ENCODE assay signal across 8 mouse cellular contexts in the genomic region with DNA sequence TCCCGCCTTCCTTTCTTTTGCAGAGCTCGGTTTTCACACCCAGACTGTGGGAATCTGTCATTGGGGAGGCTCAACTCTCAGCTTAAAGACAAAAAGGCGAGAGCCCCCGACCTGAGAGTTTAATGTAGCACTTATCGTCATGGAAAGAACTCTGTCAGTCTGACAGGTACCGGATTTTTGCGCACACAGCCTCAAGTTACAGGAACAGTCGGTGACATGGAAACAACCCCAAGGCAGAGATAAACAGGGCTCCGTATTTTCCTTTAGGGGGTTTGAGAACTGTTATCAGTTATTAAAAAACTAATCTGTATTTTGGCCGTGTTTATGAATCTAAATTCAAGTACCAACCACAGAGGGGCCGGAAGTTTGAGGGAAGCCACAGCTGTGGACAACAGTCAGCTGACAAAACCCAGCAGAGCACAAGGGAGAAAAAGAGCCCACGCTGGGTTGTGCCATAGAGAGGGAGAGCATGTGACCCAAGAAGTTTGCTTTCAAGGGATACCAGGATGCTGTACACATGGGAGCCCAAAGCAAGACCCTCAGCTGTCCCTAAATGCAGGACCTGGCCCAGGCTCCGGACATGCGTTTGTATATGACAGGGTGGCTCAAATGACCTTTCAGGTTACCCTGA. TPM values are rescaled to one million over a fixed set of nuclear protein-coding genes. Genes with fewer than 3 reads are reported as not detected.
DNase-seq lines count a peak whose midpoint lies in the region; ATAC-seq lines count a peak whose summit lies in the region.
"Had no signal": no experiment of that assay in that cellular context is flagged by ENCODE, and none has a peak within 500 bp of the region (broad histone marks: within the 10 kb centered on the region; RNA-seq: fewer than 3 reads in every experiment).

No protein-coding gene starts in this region.

- H3K27ac ChIP-seq in forebrain, embryonic 13.5 days, result peak overlapping the region; percentile 19; the same call in 1 of the 2 replicates

- H3K9me3 ChIP-seq in forebrain, embryonic 13.5 days (replicated peaks), result no peaks in the 10 kb centered on the region

- DNase-seq in thymus, postnatal 0 days (ENCODE audit: low spot score), result peak; percentile 30
- no peak for DNase-seq in thymus, postnatal 10 days (ENCODE audit: low spot score in 2 of 2)
- DNase-seq in kidney, postnatal 25 days, result peak; percentile 40 to 52
- DNase-seq in ovary, adult 18-20 months (ENCODE audit: low spot score), result no peak
- DNase-seq in testis, postnatal 14 days (ENCODE audit: low spot score), result no peak

- peaks cover 15% of the 10 kb centered on the region for H3K4me1 ChIP-seq in forebrain, embryonic 13.5 days

- H3K36me3 ChIP-seq in forebrain, embryonic 13.5 days (ENCODE audit: poor library complexity, severe bottlenecking), result no peaks in the 10 kb centered on the region

- peak overlapping the region; percentile 58 for H3K9ac ChIP-seq in forebrain, embryonic 13.5 days

- H3K4me2 ChIP-seq in forebrain, embryonic 13.5 days, result peak overlapping the region; percentile 82

- WGBS in forebrain, embryonic 13.5 days, result 30% methylated on average over 14 of the region's 14 CpGs

- H3K27me3 ChIP-seq in forebrain, embryonic 13.5 days, result no peaks in the 10 kb centered on the region

- H3K4me3 ChIP-seq in forebrain, embryonic 13.5 days, result peak overlapping the region; percentile 42

- peak; percentile 17; the same call in 1 of the 2 replicates for ATAC-seq in forebrain, embryonic 13.5 days
- peak; percentile 5; the same call in 1 of the 2 replicates for ATAC-seq in megakaryocyte-erythroid progenitor cell, adult 5-6 weeks (replicated peaks; ENCODE audit: low FRiP score, low TSS enrichment, poor library complexity, severe bottlenecking)

RNA-seq across cellular contexts. Expression of a gene that starts 0.5 kb away (rescaled TPM):
- 31.5 and 32.9 TPM in 2 replicates for polyA plus RNA-seq in thymus, postnatal 0 days (2015; fragmentation: Nextera tagmentation; extraction: Ambion mirVana)
- polyA plus RNA-seq in forebrain, embryonic 13.5 days (2015; fragmentation: Nextera tagmentation; extraction: Ambion mirVana), result 27.5 and 28.4 TPM in 2 replicates
- total RNA-seq in megakaryocyte-erythroid progenitor cell, adult 5-6 weeks (2014; fragmentation: Nextera tagmentation), result 9.1 and 18.8 TPM in 2 replicates
- total RNA-seq in megakaryocyte-erythroid progenitor cell, adult 5-6 weeks (2017), result 8.4 and 14.7 TPM in 2 replicates

RNA-seq across cellular contexts. Expression of a gene that starts 26.4 kb away (rescaled TPM):
- 10.8 and 11.6 TPM in 2 replicates for polyA plus RNA-seq in thymus, postnatal 0 days (2015; fragmentation: Nextera tagmentation; extraction: Ambion mirVana)
- polyA plus RNA-seq in forebrain, embryonic 13.5 days (2015; fragmentation: Nextera tagmentation; extraction: Ambion mirVana), result 10.8 and 11.4 TPM in 2 replicates
- 2.8 and 3.6 TPM in 2 replicates for total RNA-seq in megakaryocyte-erythroid progenitor cell, adult 5-6 weeks (2014; fragmentation: Nextera tagmentation)
- total RNA-seq in megakaryocyte-erythroid progenitor cell, adult 5-6 weeks (2017), result 1.7 and 2.9 TPM in 2 replicates

RNA-seq across cellular contexts. Expression of a gene that starts 32.1 kb away (rescaled TPM):
- polyA plus RNA-seq in thymus, postnatal 0 days (2015; fragmentation: Nextera tagmentation; extraction: Ambion mirVana), result 25.3 and 26.8 TPM in 2 replicates
- polyA plus RNA-seq in forebrain, embryonic 13.5 days (2015; fragmentation: Nextera tagmentation; extraction: Ambion mirVana), result 2.8 and 3.6 TPM in 2 replicates
- not detected in 2 replicates for total RNA-seq in megakaryocyte-erythroid progenitor cell, adult 5-6 weeks (2014; fragmentation: Nextera tagmentation)
- 1.5 and 2.6 TPM in 2 replicates for total RNA-seq in megakaryocyte-erythroid progenitor cell, adult 5-6 weeks (2017)

RNA-seq across cellular contexts. Expression of a gene that starts 49.2 kb away (rescaled TPM):
- polyA plus RNA-seq in thymus, postnatal 0 days (2015; fragmentation: Nextera tagmentation; extraction: Ambion mirVana), result 1.6 and 1.8 TPM in 2 replicates
- polyA plus RNA-seq in forebrain, embryonic 13.5 days (2015; fragmentation: Nextera tagmentation; extraction: Ambion mirVana), result 0.14 and 0.26 TPM in 2 replicates
- not detected in 2 replicates for total RNA-seq in megakaryocyte-erythroid progenitor cell, adult 5-6 weeks (2014; fragmentation: Nextera tagmentation)
- total RNA-seq in megakaryocyte-erythroid progenitor cell, adult 5-6 weeks (2017), result not detected in 2 replicates
- total RNA-seq: heart, adult 18-20 months had no signal

Comparison
In these comparisons a context has a peak if more than half of its experiments do, and no peak if none do; other contexts are left out.
1. DNase-seq: peak in thymus, postnatal 0 days (single experiment) and kidney, postnatal 25 days (2 of 2); none in thymus, postnatal 10 days (0 of 2), ovary, adult 18-20 months (single experiment) and testis, postnatal 14 days (single experiment).